Comparison of ENCODE assay signal across 8 mouse cellular contexts in genomic region chr5:8367614-8368327, GRCm38 (mm10). TPM values are rescaled to one million over a fixed set of nuclear protein-coding genes. Genes with fewer than 3 reads are reported as not detected.
A peak's percentile ranks its signal among the peaks of the same experiment; 100 is the strongest.
DNase-seq lines count a peak whose midpoint lies in the region; ATAC-seq and TF ChIP-seq lines count a peak whose summit lies in the region.

Adam22 (minus strand) TSS chr5:8368160.

- peak within 1 kb of the TSS; percentile 59 for H3K9ac ChIP-seq in embryonic facial prominence, embryonic 15.5 days
- peak within 1 kb of the TSS; percentile 71 for H3K9ac ChIP-seq in limb, embryonic 11.5 days (ENCODE audit: low read length)

- peaks cover 6% of the 10 kb centered on the region; the same call in 1 of the 2 replicates for H3K4me1 ChIP-seq in embryonic facial prominence, embryonic 15.5 days
- H3K4me1 ChIP-seq in heart, embryonic 10.5 days = peaks cover 6% of the 10 kb centered on the region; the same call in 1 of the 2 replicates
- no peaks in the 10 kb centered on the region for H3K4me1 ChIP-seq in limb, embryonic 11.5 days (ENCODE audit: control insufficient read depth, insufficient read depth, low read length)
- H3K4me1 ChIP-seq in midbrain, embryonic 10.5 days = peaks cover 12% of the 10 kb centered on the region
- H3K4me1 ChIP-seq in small intestine, adult 2 months (ENCODE audit: control insufficient read depth, insufficient read depth, insufficient read length, low read length) = no peaks in the 10 kb centered on the region

- H3K4me2 ChIP-seq in embryonic facial prominence, embryonic 15.5 days (replicated peaks) = peak within 1 kb of the TSS; percentile 92
- H3K4me2 ChIP-seq in limb, embryonic 11.5 days (ENCODE audit: low read depth, severe bottlenecking) = peak within 1 kb of the TSS; percentile 81

- H3K27me3 ChIP-seq in embryonic facial prominence, embryonic 15.5 days = no peaks in the 10 kb centered on the region
- peaks cover 12% of the 10 kb centered on the region; the same call in 1 of the 2 replicates for H3K27me3 ChIP-seq in heart, embryonic 10.5 days (ENCODE audit: insufficient read depth, poor library complexity, severe bottlenecking)
- 0 out of 2 replicates have a peak, but pooled peaks cover 3% of the 10 kb centered on the region for H3K27me3 ChIP-seq in limb, embryonic 11.5 days (ENCODE audit: control insufficient read depth, insufficient read depth, low read length)
- peaks cover 19% of the 10 kb centered on the region for H3K27me3 ChIP-seq in midbrain, embryonic 10.5 days (ENCODE audit: low read depth, poor library complexity, severe bottlenecking)
- peaks cover 15% of the 10 kb centered on the region for H3K27me3 ChIP-seq in small intestine, adult 2 months (ENCODE audit: control insufficient read depth, insufficient read depth, low read length)

- H3K9me3 ChIP-seq in embryonic facial prominence, embryonic 15.5 days (replicated peaks) = no peaks in the 10 kb centered on the region
- H3K9me3 ChIP-seq in heart, embryonic 10.5 days = no peaks in the 10 kb centered on the region
- H3K9me3 ChIP-seq in limb, embryonic 11.5 days (ENCODE audit: control insufficient read depth, low read length) = no peaks in the 10 kb centered on the region
- H3K9me3 ChIP-seq in midbrain, embryonic 10.5 days (replicated peaks) = no peaks in the 10 kb centered on the region

- no peak within 1 kb of the TSS for H3K27ac ChIP-seq in embryonic facial prominence, embryonic 15.5 days (replicated peaks)
- peak within 1 kb of the TSS; percentile 86 for H3K27ac ChIP-seq in heart, embryonic 10.5 days
- H3K27ac ChIP-seq in limb, embryonic 11.5 days (replicated peaks; ENCODE audit: low read depth, low read length) = no peak within 1 kb of the TSS
- peak within 1 kb of the TSS; percentile 87 for H3K27ac ChIP-seq in midbrain, embryonic 10.5 days (replicated peaks)
- no peak within 1 kb of the TSS for H3K27ac ChIP-seq in small intestine, adult 2 months (ENCODE audit: insufficient read depth, low read depth, low read length)

- ATAC-seq in embryonic facial prominence, embryonic 15.5 days (ENCODE audit: insufficient number of reproducible peaks, low FRiP score, low TSS enrichment, low read depth) = peak; percentile 95
- ATAC-seq in limb, embryonic 11.5 days (ENCODE audit: insufficient number of reproducible peaks, low FRiP score, low TSS enrichment, low read depth) = peak; percentile 87

- H3K4me3 ChIP-seq in embryonic facial prominence, embryonic 15.5 days (replicated peaks) = peak within 1 kb of the TSS; percentile 74
- peak within 1 kb of the TSS; percentile 79 for H3K4me3 ChIP-seq in heart, embryonic 10.5 days
- H3K4me3 ChIP-seq in limb, embryonic 11.5 days (ENCODE audit: low read depth, low read length) = peak within 1 kb of the TSS; percentile 63
- peak within 1 kb of the TSS; percentile 76 for H3K4me3 ChIP-seq in midbrain, embryonic 10.5 days
- H3K4me3 ChIP-seq in small intestine, adult 2 months (ENCODE audit: low read depth, low read length) = peak within 1 kb of the TSS; percentile 62

- peak; percentile 70 for DNase-seq in brain, embryonic 18.5 days (ENCODE audit: low read depth, low spot score)
- peak; percentile 80 for DNase-seq in heart, embryonic 10.5 days (ENCODE audit: low spot score)
- peak; percentile 71 for DNase-seq in kidney, adult 9 months
- peak; percentile 76 for DNase-seq in limb, embryonic 11.5 days (ENCODE audit: low spot score)
- DNase-seq in midbrain, embryonic 10.5 days (ENCODE audit: low spot score) = peak; percentile 76
- no peak for DNase-seq in thymus, postnatal 10 days (ENCODE audit: low spot score in 2 of 2)

- no peaks in the 10 kb centered on the region for H3K36me3 ChIP-seq in embryonic facial prominence, embryonic 15.5 days
- no peaks in the 10 kb centered on the region for H3K36me3 ChIP-seq in heart, embryonic 10.5 days
- H3K36me3 ChIP-seq in limb, embryonic 11.5 days (ENCODE audit: control insufficient read depth, insufficient read depth, low read length) = no peaks in the 10 kb centered on the region
- no peaks in the 10 kb centered on the region for H3K36me3 ChIP-seq in midbrain, embryonic 10.5 days
- no peaks in the 10 kb centered on the region for H3K36me3 ChIP-seq in small intestine, adult 2 months (ENCODE audit: control insufficient read depth, insufficient read depth, low read length)

- no peak for TF ChIP-seq CTCF in small intestine, adult 2 months (IDR thresholded peaks at IDR 0.05; ENCODE audit: extremely low read depth, insufficient read length, insufficient replicate concordance, low read depth, low read length)

- no peak for TF ChIP-seq POLR2A in small intestine, adult 2 months (IDR thresholded peaks at IDR 0.05; ENCODE audit: low read depth, low read length)

- WGBS in embryonic facial prominence, embryonic 15.5 days = under 1% methylated on average over 55 of the region's 55 CpGs
- under 1% methylated on average over 55 of the region's 55 CpGs for WGBS in heart, embryonic 10.5 days
- under 1% methylated on average over 55 of the region's 55 CpGs for WGBS in limb, embryonic 11.5 days
- under 1% methylated on average over 52 of the region's 55 CpGs for WGBS in midbrain, embryonic 10.5 days
- 2% methylated on average over 55 of the region's 55 CpGs for WGBS in small intestine, adult 2 months

RNA-seq across cellular contexts. Expression of gene Adam22, which starts in this region (rescaled TPM):
- 11.0 and 11.5 TPM in 2 replicates for polyA plus RNA-seq in embryonic facial prominence, embryonic 15.5 days (2015; fragmentation: Nextera tagmentation; extraction: Ambion mirVana)
- polyA plus RNA-seq in heart, embryonic 10.5 days (2016; fragmentation: Nextera tagmentation; extraction: Ambion mirVana) = 4.7 TPM in 2 replicates
- polyA plus RNA-seq in limb, embryonic 11.5 days (2014; fragmentation: Nextera tagmentation; extraction: Ambion mirVana) = 7.3 and 8.3 TPM in 2 replicates
- 5.6 and 9.5 TPM in 2 replicates for polyA plus RNA-seq in midbrain, embryonic 10.5 days (2016; fragmentation: Nextera tagmentation; extraction: Ambion mirVana)
- 0.22 and 0.63 TPM in 2 replicates for polyA plus RNA-seq in small intestine, adult 2 months (2012; rRNA removed)

Comparison
In these comparisons a context has a peak if more than half of its experiments do, and no peak if none do; other contexts are left out.
1. DNase-seq: peak in brain, embryonic 18.5 days (single experiment), heart, embryonic 10.5 days (single experiment), kidney, adult 9 months (single experiment), limb, embryonic 11.5 days (single experiment) and midbrain, embryonic 10.5 days (single experiment); none in thymus, postnatal 10 days (0 of 2).
2. H3K27ac ChIP-seq: peak in heart, embryonic 10.5 days (single experiment) and midbrain, embryonic 10.5 days (single experiment); none in embryonic facial prominence, embryonic 15.5 days (single experiment), limb, embryonic 11.5 days (single experiment) and small intestine, adult 2 months (single experiment).
3. Peak in every context shown above with its lines, with median percentiles within 50 percentile points of each other: H3K4me3 ChIP-seq.